Mouse (Mus musculus) erythroblast, embryonic 14.5 days (primary cell): ENCODE data around the gene Pkn1.

ENCODE experiments used
- GATA1 ChIP-seq: IDR thresholded peaks from 2 replicates; pipeline ENCODE4 v1.6.1; 2012; ENCODE audit warnings: low read length, inconsistent platforms, mixed read lengths
- TAL1 ChIP-seq: IDR thresholded peaks from 3 replicates; pipeline ENCODE4 v1.6.1; 2012; ENCODE audit warnings: low read length, inconsistent platforms, mixed read lengths

GRCm38 (mm10) chr8:83638856-83639255 lies 60.1 kb downstream of the Pkn1 start:
- no peak for TF ChIP-seq GATA1
- no peak for TF ChIP-seq TAL1
